Mouse (Mus musculus): ENCODE measurements at regions not wholly inside any gene's neighbourhood (a gene's known extent, or its start where the extent isn't known, plus 50 kb on each side); places are given as distances from the start of the nearest gene placed in this dataset.

DNA sequence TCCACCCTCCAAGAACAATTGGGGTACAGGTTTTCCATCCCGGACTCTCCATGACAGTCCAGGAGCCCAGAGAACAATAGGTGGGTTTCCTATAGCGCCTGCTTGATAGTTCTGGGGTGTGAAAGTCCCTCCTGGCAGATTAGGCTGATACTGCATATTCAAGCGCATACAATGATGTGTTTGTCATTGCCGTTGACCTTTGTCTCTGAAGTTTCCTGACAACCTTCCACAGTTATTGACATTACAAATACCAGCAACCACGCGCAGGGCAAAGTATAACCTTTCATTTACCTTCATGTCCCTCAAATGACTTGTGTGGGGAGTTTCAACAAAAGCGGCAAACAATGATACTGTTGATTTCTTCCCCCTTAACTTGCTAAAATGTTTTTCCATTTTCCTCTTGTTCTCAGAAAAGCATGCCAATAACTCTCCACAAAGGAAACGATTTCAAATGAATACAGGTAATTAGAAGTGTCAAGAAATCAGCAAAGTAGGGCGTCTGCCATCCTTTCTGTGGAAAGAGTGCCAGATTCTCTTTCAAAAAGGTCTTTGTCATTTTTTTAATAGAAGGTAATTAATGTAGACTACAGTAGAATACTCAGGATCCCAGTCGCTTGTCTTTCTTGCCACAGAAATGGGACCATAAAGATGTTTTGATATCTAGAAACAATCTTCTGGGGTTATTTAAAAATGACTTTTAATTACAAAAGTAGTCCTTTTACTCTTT is 60.9 kb upstream of the BC052040 start:
- no peak for TF ChIP-seq NANOG (IDR thresholded peaks at IDR 0.05; ENCODE audit: borderline replicate concordance, low read length)
- no peak for TF ChIP-seq CTCF (conservative IDR thresholded peaks at IDR 0.05; ENCODE audit: low read length)
- no peak for TF ChIP-seq POU5F1 (IDR thresholded peaks at IDR 0.05; ENCODE audit: borderline replicate concordance, low read length)
- Histone ChIP-seq H3K36me3 (ENCODE audit: insufficient read depth, low read length) (no peaks in the 10 kb centered on the region), H3K9me3 (ENCODE audit: low read length) (peaks cover 17% of the 10 kb centered on the region), H3K4me1 (replicated peaks; ENCODE audit: low read depth, low read length) (no peaks in the 10 kb centered on the region), H3K4me3 (replicated peaks; ENCODE audit: low read length) (no peak overlapping the region), H3K27me3 (ENCODE audit: insufficient read depth, low read length) (no peaks in the 10 kb centered on the region)

DNA sequence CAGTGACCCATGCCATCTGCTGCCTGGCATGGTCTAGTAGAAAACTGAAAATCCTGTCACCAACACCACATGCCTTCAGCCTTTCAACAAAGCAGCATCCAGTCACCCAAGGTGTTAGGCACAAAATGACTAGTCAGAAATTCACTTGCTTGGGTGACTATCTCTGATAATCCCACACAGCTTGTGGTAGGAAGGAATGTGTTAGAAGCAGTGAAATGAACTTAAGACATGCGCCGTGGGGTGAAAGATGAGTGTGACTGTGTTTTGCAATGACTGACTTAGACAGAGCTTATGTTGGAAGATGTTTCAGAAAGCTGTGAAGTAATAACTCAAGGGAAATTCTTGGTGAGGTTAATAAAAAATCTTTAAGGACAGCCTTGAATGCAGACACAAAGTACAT is 51.6 kb upstream of the BC052040 start:
- no peaks in the 10 kb centered on the region for H3K36me3 ChIP-seq (ENCODE audit: insufficient read depth, low read length)
- no peaks in the 10 kb centered on the region for H3K4me1 ChIP-seq (replicated peaks; ENCODE audit: low read depth, low read length)
- H3K9me3 ChIP-seq (ENCODE audit: low read length), result peaks cover 6% of the 10 kb centered on the region; the same call in 1 of the 2 replicates
- no peak overlapping the region for H3K4me3 ChIP-seq (replicated peaks; ENCODE audit: low read length)
- no peaks in the 10 kb centered on the region for H3K27me3 ChIP-seq (ENCODE audit: insufficient read depth, low read length)
- TF ChIP-seq NANOG (IDR thresholded peaks at IDR 0.05; ENCODE audit: borderline replicate concordance, low read length) (no peak), CTCF (conservative IDR thresholded peaks at IDR 0.05; ENCODE audit: low read length) (no peak), POU5F1 (IDR thresholded peaks at IDR 0.05; ENCODE audit: borderline replicate concordance, low read length) (no peak)
